Mouse (Mus musculus) stomach, postnatal 0 days (tissue): ENCODE results near the gene Plekhh2. TPM values are rescaled to one million over a fixed set of nuclear protein-coding genes. Genes with fewer than 3 reads are reported as not detected.

Source experiments
- ATAC-seq: fragments of 200-750 bp; cut with Nextera tagmentation; 2 replicates; pipeline ENCODE4 v1.8.0; 2017; ENCODE audit not compliant: low FRiP score, low TSS enrichment
- DNase-seq: peaks from one replicate; pipeline ENCODE4 v3.0.0-alpha.2; 2016; ENCODE audit warnings: low spot score
- H3K27ac ChIP-seq: fragments of 300-500 bp; sonication (generic); replicated peaks from 2 replicates; pipeline ENCODE4 v1.5.1; 2014; ENCODE audit warnings: mild to moderate bottlenecking, control low read depth
- H3K27me3 ChIP-seq: fragments of 300-500 bp; sonication (generic); 2 replicates; pipeline ENCODE4 v1.6.1; 2014; ENCODE audit warnings: low read length; ENCODE audit not compliant: control insufficient read depth, insufficient read depth
- H3K36me3 ChIP-seq: fragments of 300-500 bp; sonication (generic); 2 replicates; pipeline ENCODE4 v1.6.1; 2014; ENCODE audit warnings: low read length, mixed read lengths; ENCODE audit not compliant: control insufficient read depth, insufficient read depth
- H3K4me1 ChIP-seq: fragments of 300-500 bp; sonication (generic); replicated peaks from 2 replicates; pipeline ENCODE4 v1.6.1; 2014; ENCODE audit warnings: antibody characterized with exemption; ENCODE audit not compliant: control insufficient read depth, insufficient read depth
- H3K4me2 ChIP-seq: fragments of 300-500 bp; sonication (generic); replicated peaks from 2 replicates; pipeline ENCODE4 v1.6.1; 2014; ENCODE audit warnings: low read depth, mild to moderate bottlenecking, control low read depth, moderate library complexity
- H3K4me3 ChIP-seq: fragments of 300-500 bp; sonication (generic); 2 replicates; pipeline ENCODE4 v1.5.1; 2014; ENCODE audit warnings: low read depth, low read length, control low read depth
- H3K9ac ChIP-seq: fragments of 300-500 bp; sonication (generic); 2 replicates; pipeline ENCODE4 v1.6.1; 2014; ENCODE audit warnings: mild to moderate bottlenecking, low read length, control low read depth, mixed read lengths
- H3K9me3 ChIP-seq: fragments of 300-500 bp; sonication (generic); 2 replicates; pipeline ENCODE4 v1.6.1; 2016; ENCODE audit warnings: low read length; ENCODE audit not compliant: control insufficient read depth
- CTCF ChIP-seq: IDR thresholded peaks from 2 replicates; pipeline ENCODE4 v1.5.1; 2016; ENCODE audit warnings: antibody characterized with exemption, low read depth, mild to moderate bottlenecking, moderate library complexity
- EP300 ChIP-seq: optimal IDR thresholded peaks from 2 replicates; pipeline ENCODE3; 2016; ENCODE audit warnings: antibody characterized with exemption
- WGBS: fragments of 180-500 bp; shearing (Covaris S2); extraction: QIAGEN DNeasy Blood & Tissue Kit; methylation state at CpG from one replicate; pipeline ENCODE4 v1.1.7; 2014; 5-methylcytosine and 5-hydroxymethylcytosine counted together
- polyA plus RNA-seq: library from polyadenylated mRNA; unstranded; fragments of >200 nt; fragmentation: Nextera tagmentation; extraction: Ambion mirVana; gene quantifications from 2 replicates; pipeline ENCODE4 v1.2.1, GENCODE M21; 2015

The Plekhh2 gene
- polyA plus RNA-seq, 1 experiment from 2014 or later = 2.4 TPM

GRCm38 (mm10) chr17:84633443-84633842 lies 121.7 kb downstream of the Plekhh2 start:
- Histone ChIP-seq H3K9ac (no peak overlapping the region), H3K27ac (no peak overlapping the region), H3K36me3 (no peaks in the 10 kb centered on the region), H3K4me3 (no peak overlapping the region), H3K4me2 (no peak overlapping the region), H3K4me1 (peaks cover 2% of the 10 kb centered on the region; the same call in 1 of the 2 replicates), H3K9me3 (no peaks in the 10 kb centered on the region), H3K27me3 (no peaks in the 10 kb centered on the region)
- ATAC-seq = no peak
- TF ChIP-seq CTCF (no peak), EP300 (no peak)
- no peak for DNase-seq
- 71% methylated on average over 13 of the region's 13 CpGs for WGBS

- Histone ChIP-seq H3K9me3 (no peaks in the 10 kb centered on the region), H3K9ac (no peak overlapping the region), H3K27me3 (no peaks in the 10 kb centered on the region), H3K4me3 (no peak overlapping the region), H3K36me3 (no peaks in the 10 kb centered on the region), H3K27ac (no peak overlapping the region), H3K4me2 (no peak overlapping the region), H3K4me1 (peaks cover 2% of the 10 kb centered on the region; the same call in 1 of the 2 replicates)
- no peak for ATAC-seq
- no peak for DNase-seq
- WGBS = 48% methylated on average over 8 of the region's 8 CpGs
- no peak for TF ChIP-seq EP300
- TF ChIP-seq CTCF = no peak
Observed at GRCm38 (mm10) chr17:84636328-84636727, 124.6 kb downstream of the Plekhh2 start.

- no peak overlapping the region for H3K9ac ChIP-seq
- DNase-seq (no peak), ATAC-seq (no peak)
- no peaks in the 10 kb centered on the region for H3K36me3 ChIP-seq
- no peak overlapping the region for H3K27ac ChIP-seq
- TF ChIP-seq EP300 = no peak
- TF ChIP-seq CTCF = no peak
- H3K9me3 ChIP-seq = no peaks in the 10 kb centered on the region
- no peaks in the 10 kb centered on the region for H3K27me3 ChIP-seq
- peaks cover 2% of the 10 kb centered on the region; the same call in 1 of the 2 replicates for H3K4me1 ChIP-seq
- no peak overlapping the region for H3K4me2 ChIP-seq
- H3K4me3 ChIP-seq = no peak overlapping the region
- WGBS = 81% methylated on average over 6 of the region's 6 CpGs
Observed at GRCm38 (mm10) chr17:84637971-84638370, 126.3 kb downstream of the Plekhh2 start.

- Histone ChIP-seq H3K4me1 (peaks cover 2% of the 10 kb centered on the region; the same call in 1 of the 2 replicates), H3K4me3 (no peak overlapping the region), H3K36me3 (no peaks in the 10 kb centered on the region), H3K4me2 (no peak overlapping the region), H3K9me3 (no peaks in the 10 kb centered on the region), H3K9ac (no peak overlapping the region), H3K27ac (no peak overlapping the region), H3K27me3 (no peaks in the 10 kb centered on the region)
- ATAC-seq (no peak), DNase-seq (no peak)
- TF ChIP-seq CTCF (no peak), EP300 (no peak)
- 70% methylated on average over 10 of the region's 10 CpGs for WGBS
Observed at GRCm38 (mm10) chr17:84639796-84640378, 128.2 kb downstream of the Plekhh2 start.

GRCm38 (mm10) chr17:84641893-84642292 lies 130.2 kb downstream of the Plekhh2 start:
- Histone ChIP-seq H3K4me3 (no peak overlapping the region), H3K27ac (no peak overlapping the region), H3K4me2 (no peak overlapping the region), H3K36me3 (no peaks in the 10 kb centered on the region), H3K27me3 (no peaks in the 10 kb centered on the region), H3K4me1 (no peaks in the 10 kb centered on the region), H3K9ac (no peak overlapping the region), H3K9me3 (no peaks in the 10 kb centered on the region)
- DNase-seq (peak; percentile 62), ATAC-seq (no peak)
- 49% methylated on average over 3 of the region's 3 CpGs for WGBS
- TF ChIP-seq CTCF = peak; percentile 80
- TF ChIP-seq EP300 = no peak

- no peak for TF ChIP-seq EP300
- no peak for TF ChIP-seq CTCF
- H3K9ac ChIP-seq = no peak overlapping the region
- no peak overlapping the region for H3K4me3 ChIP-seq
- ATAC-seq (no peak), DNase-seq (no peak)
- H3K27ac ChIP-seq = no peak overlapping the region
- no peaks in the 10 kb centered on the region for H3K36me3 ChIP-seq
- no peak overlapping the region for H3K4me2 ChIP-seq
- no peaks in the 10 kb centered on the region for H3K9me3 ChIP-seq
- no peaks in the 10 kb centered on the region for H3K4me1 ChIP-seq
- 73% methylated on average over 9 of the region's 9 CpGs for WGBS
- H3K27me3 ChIP-seq = no peaks in the 10 kb centered on the region
Observed at GRCm38 (mm10) chr17:84642324-84642723, 130.6 kb downstream of the Plekhh2 start.
